Mouse (Mus musculus): ENCODE measurements at regions not wholly inside any gene's neighbourhood (a gene's known extent, or its start where the extent isn't known, plus 50 kb on each side); places are given as distances from the start of the nearest gene placed in this dataset.

DNA sequence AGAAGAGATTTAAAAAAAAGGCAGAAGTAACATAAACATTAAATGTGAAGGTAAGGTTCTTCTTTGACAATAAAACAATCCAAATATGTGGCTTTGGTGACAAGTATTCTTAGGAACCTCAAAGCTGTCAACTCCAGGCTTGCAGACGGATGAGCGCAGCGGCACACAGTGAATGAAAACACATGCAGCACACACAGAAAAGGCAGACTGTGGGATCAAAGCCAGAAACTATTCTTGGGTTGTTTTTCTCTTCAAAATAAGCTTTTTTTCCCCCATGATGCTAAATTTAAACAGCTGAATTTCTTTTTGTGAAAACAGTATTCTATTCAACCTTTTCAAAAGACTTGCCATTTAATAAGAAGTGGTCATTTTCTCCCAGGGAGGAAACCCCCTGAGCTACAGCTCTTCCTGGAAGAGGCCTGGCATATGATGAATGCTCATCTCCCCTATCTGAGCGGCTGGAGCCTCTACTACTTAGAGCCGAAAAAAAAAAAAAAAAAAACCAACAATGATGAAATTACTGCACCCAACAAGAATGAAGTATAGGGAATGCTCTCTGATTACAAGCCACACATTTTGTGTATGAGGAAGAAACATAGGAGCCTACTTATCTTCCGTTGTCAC is 648.9 kb upstream of the Tbl1xr1 start:
- H3K36me3 ChIP-seq (ENCODE audit: insufficient read depth): no peaks in the 10 kb centered on the region
- ATAC-seq (ENCODE audit: insufficient read depth) (no peak), DNase-seq (peak; percentile 70)
- no peak overlapping the region for H3K9ac ChIP-seq
- no peak overlapping the region for H3K27ac ChIP-seq (ENCODE audit: low read depth)
- H3K9me3 ChIP-seq (ENCODE audit: low read depth, low read length): no peaks in the 10 kb centered on the region
- no peaks in the 10 kb centered on the region; the same call in 1 of the 2 replicates for H3K4me1 ChIP-seq (ENCODE audit: insufficient read depth)
- no peak for TF ChIP-seq CTCF (IDR thresholded peaks at IDR 0.05; ENCODE audit: low read depth)
- 44% methylated on average over 6 of the region's 6 CpGs for WGBS
- no peak overlapping the region for H3K4me2 ChIP-seq
- H3K27me3 ChIP-seq (ENCODE audit: insufficient read depth, low read length): no peaks in the 10 kb centered on the region
- H3K4me3 ChIP-seq (ENCODE audit: low read depth, low read length): no peak overlapping the region

DNA sequence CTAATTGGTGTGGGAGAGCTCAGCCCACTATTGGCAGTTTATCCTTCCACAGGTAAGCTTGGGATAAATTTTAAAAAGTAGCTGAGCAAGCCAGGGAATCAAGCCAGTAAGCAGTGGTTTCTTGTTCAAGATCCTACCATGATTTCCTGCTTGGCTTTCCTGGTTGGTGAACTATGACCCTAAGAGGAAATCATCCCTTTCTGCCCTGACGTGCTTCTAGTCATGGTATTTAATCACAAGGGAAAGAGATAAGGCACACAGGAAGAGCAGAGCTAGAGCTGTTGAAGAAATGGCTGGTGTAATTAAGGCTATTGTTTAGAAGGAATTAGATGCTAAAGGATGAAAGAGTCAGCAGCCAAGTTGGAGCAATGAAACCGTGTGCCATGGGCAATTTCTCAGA is 648.3 kb upstream of the Tbl1xr1 start:
- DNase-seq: peak; percentile 30
- WGBS: 29% methylated on average over 2 of the region's 2 CpGs

DNA sequence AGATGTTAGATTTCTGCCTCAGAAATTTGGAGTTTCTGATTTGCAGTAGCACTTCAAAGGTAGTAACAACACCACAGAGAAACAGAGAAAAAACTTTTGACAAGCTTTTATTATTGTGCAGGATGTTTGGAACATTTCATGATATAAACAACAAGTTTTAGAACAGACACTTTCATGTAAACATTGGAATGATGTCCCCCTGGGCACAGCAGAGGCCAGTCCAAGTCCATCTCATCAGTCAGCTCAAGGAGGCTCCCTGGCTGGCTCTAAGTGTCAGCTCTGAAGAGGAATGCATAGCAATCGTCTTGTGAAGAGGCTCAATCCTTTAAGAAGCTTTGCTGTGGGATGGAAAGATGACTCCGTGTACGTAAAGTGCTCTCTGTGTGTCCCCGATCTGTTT is 612.2 kb upstream of the Tbl1xr1 start:
- WGBS: 36% methylated on average over 4 of the region's 4 CpGs
- H3K9me3 ChIP-seq (ENCODE audit: low read depth, low read length): no peaks in the 10 kb centered on the region
- H3K4me2 ChIP-seq: no peak overlapping the region
- H3K9ac ChIP-seq: no peak overlapping the region
- no peaks in the 10 kb centered on the region for H3K36me3 ChIP-seq (ENCODE audit: insufficient read depth)
- ATAC-seq (ENCODE audit: insufficient read depth) (peak; percentile 90), DNase-seq (peak; percentile 68)
- TF ChIP-seq CTCF (IDR thresholded peaks at IDR 0.05; ENCODE audit: low read depth): no peak
- H3K27me3 ChIP-seq (ENCODE audit: insufficient read depth, low read length): no peaks in the 10 kb centered on the region
- no peak overlapping the region for H3K27ac ChIP-seq (ENCODE audit: low read depth)
- 0 out of 2 replicates have a peak, but pooled peaks cover 5% of the 10 kb centered on the region for H3K4me1 ChIP-seq (ENCODE audit: insufficient read depth)
- no peak overlapping the region for H3K4me3 ChIP-seq (ENCODE audit: low read depth, low read length)

More for the DNA sequence above, 648.3 kb upstream of the Tbl1xr1 start:
- no peak overlapping the region for H3K4me3 ChIP-seq (ENCODE audit: low read depth, low read length)
- H3K27me3 ChIP-seq (ENCODE audit: insufficient read depth, low read length): no peaks in the 10 kb centered on the region
- no peak overlapping the region for H3K9ac ChIP-seq
- H3K9me3 ChIP-seq (ENCODE audit: low read depth, low read length): no peaks in the 10 kb centered on the region
- TF ChIP-seq CTCF (IDR thresholded peaks at IDR 0.05; ENCODE audit: low read depth): no peak
- no peaks in the 10 kb centered on the region; the same call in 1 of the 2 replicates for H3K4me1 ChIP-seq (ENCODE audit: insufficient read depth)
- no peak overlapping the region for H3K27ac ChIP-seq (ENCODE audit: low read depth)
- no peaks in the 10 kb centered on the region for H3K36me3 ChIP-seq (ENCODE audit: insufficient read depth)
- 0 out of 2 replicates have a peak, but pooled peaks have one; percentile 41 for ATAC-seq (ENCODE audit: insufficient read depth)
- H3K4me2 ChIP-seq: no peak overlapping the region

DNA sequence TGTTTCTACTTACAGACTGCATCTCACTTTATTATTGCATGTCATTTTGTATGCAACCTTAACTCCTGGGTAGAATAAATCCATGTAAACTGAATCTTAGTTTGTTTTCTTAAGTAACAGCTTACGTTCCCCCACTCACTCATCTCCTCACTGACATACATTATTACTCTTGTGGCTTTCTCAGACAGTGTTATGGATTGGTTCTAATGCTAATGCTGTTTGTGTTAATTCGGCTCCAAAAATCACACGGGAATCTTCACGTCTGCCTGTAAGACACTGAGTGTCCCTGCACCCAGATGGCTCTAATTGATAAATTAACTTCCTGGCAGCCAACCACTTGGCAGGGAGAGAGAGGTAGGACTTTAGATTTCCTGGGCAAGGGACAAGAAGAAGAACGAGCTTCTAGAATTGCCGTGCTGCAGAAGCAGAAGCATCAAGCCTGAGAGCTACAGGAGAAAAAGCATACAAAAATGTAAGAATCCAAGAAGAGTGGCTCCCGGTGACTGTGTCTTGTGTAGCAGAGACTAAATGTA is 610.3 kb upstream of the Tbl1xr1 start:
- no peak for TF ChIP-seq CTCF (IDR thresholded peaks at IDR 0.05; ENCODE audit: low read depth)
- H3K9ac ChIP-seq: no peak overlapping the region
- no peaks in the 10 kb centered on the region for H3K9me3 ChIP-seq (ENCODE audit: low read depth, low read length)
- H3K4me2 ChIP-seq: no peak overlapping the region
- no peak overlapping the region for H3K4me3 ChIP-seq (ENCODE audit: low read depth, low read length)
- DNase-seq (peak; percentile 20), ATAC-seq (ENCODE audit: insufficient read depth) (no peak)
- H3K36me3 ChIP-seq (ENCODE audit: insufficient read depth): no peaks in the 10 kb centered on the region
- no peak overlapping the region for H3K27ac ChIP-seq (ENCODE audit: low read depth)
- 0 out of 2 replicates have a peak, but pooled peaks cover 5% of the 10 kb centered on the region for H3K4me1 ChIP-seq (ENCODE audit: insufficient read depth)
- H3K27me3 ChIP-seq (ENCODE audit: insufficient read depth, low read length): no peaks in the 10 kb centered on the region
- WGBS: 27% methylated on average over 7 of the region's 7 CpGs

DNA sequence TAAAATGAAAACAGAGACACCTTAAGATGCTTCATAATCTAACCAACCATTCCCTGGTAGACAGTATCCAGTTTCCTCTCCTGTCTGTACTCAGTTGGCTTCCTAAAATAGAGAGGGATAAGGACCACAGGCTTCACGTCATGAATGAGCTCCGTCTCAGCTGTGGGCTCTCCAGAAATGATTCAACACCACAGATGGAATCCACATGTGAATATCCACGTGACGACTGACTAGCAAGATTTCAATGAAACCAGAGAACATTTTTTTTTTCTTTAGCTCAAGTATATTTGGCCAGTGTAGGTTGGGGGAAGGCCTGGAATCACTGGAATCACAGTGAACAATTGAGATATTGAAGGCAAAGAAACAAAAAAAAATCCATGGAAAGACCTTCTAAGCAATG is 599.1 kb upstream of the Tbl1xr1 start:
- H3K4me2 ChIP-seq: no peak overlapping the region
- no peak overlapping the region for H3K27ac ChIP-seq (ENCODE audit: low read depth)
- WGBS: 52% methylated on average over 4 of the region's 4 CpGs
- ATAC-seq (ENCODE audit: insufficient read depth): no peak
- no peak overlapping the region for H3K9ac ChIP-seq
- DNase-seq: no peak
- H3K4me3 ChIP-seq (ENCODE audit: low read depth, low read length): no peak overlapping the region
- H3K27me3 ChIP-seq (ENCODE audit: insufficient read depth, low read length): no peaks in the 10 kb centered on the region
- TF ChIP-seq CTCF (IDR thresholded peaks at IDR 0.05; ENCODE audit: low read depth): no peak
- H3K36me3 ChIP-seq (ENCODE audit: insufficient read depth): no peaks in the 10 kb centered on the region
- peaks cover 7% of the 10 kb centered on the region; the same call in 1 of the 2 replicates for H3K4me1 ChIP-seq (ENCODE audit: insufficient read depth)
- no peaks in the 10 kb centered on the region for H3K9me3 ChIP-seq (ENCODE audit: low read depth, low read length)

DNA sequence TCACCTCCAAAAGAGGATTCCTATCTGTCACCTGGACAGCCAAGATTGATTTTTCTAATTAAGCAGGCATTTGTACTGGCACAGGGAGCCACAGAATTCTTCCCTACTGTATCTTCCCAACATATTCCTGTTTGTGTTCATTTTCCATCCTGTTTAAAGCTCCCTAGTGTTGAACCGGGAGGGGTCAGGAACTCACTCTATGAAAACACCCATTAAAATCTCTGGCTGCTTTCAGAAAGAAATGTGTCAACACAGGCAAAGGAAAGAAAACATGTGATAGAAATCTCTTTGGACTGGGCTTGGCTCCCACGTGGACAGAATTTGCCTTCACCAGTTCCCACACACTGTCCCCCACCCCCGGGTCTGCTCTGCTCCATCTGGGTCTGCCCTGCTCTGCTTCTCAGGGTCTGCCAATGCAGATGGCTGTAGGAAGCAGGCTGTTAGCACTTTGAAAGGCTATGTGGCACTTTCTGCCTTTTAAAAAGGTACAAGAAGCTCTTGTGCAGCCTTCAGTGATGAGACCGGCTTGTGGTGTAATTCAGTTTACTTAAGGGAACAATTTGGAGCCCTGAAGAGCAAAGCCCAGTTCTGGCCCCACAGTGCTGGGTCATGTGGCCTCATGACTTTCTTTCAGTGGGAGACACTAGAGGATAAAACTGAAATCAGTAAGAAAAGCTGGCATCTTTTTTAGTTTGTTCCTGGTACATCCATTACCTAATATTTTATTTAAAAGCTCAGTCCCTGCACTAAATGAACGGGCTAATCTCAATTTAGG is 597.2 kb upstream of the Tbl1xr1 start:
- TF ChIP-seq CTCF (IDR thresholded peaks at IDR 0.05; ENCODE audit: low read depth): no peak
- DNase-seq: peak; percentile 56
- Histone ChIP-seq H3K27me3 (ENCODE audit: insufficient read depth, low read length) (no peaks in the 10 kb centered on the region), H3K4me1 (ENCODE audit: insufficient read depth) (peaks cover 7% of the 10 kb centered on the region; the same call in 1 of the 2 replicates), H3K4me2 (no peak overlapping the region), H3K36me3 (ENCODE audit: insufficient read depth) (no peaks in the 10 kb centered on the region), H3K27ac (ENCODE audit: low read depth) (peak overlapping the region; percentile 50; the same call in 1 of the 2 replicates), H3K9me3 (ENCODE audit: low read depth, low read length) (no peaks in the 10 kb centered on the region), H3K4me3 (ENCODE audit: low read depth, low read length) (no peak overlapping the region), H3K9ac (no peak overlapping the region)
- peak; percentile 79; the same call in 1 of the 2 replicates for ATAC-seq (ENCODE audit: insufficient read depth)
- 13% methylated on average over 5 of the region's 5 CpGs for WGBS

DNA sequence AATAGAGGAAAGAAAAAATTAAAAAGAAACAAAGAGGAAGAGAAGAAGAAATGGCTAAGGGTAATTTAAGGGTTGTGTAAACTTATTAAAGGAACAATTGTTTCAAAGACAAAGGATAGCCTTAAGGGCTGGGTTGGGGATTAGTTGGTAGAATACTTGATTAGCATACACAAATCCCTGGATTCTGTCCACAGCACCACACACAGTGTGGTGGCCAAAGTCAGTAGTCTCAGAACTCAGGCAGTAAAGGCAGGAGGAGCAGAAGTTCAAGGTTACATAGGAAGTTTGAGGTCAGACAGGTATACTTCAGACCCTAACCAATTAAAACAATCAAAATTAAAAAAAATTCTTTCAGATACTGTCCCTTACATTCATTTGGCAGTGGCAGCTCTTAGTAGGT is 596.6 kb upstream of the Tbl1xr1 start:
- no peak for TF ChIP-seq CTCF (IDR thresholded peaks at IDR 0.05; ENCODE audit: low read depth)
- Histone ChIP-seq H3K36me3 (ENCODE audit: insufficient read depth) (no peaks in the 10 kb centered on the region), H3K27me3 (ENCODE audit: insufficient read depth, low read length) (no peaks in the 10 kb centered on the region), H3K9ac (no peak overlapping the region), H3K9me3 (ENCODE audit: low read depth, low read length) (no peaks in the 10 kb centered on the region), H3K4me2 (no peak overlapping the region), H3K4me1 (ENCODE audit: insufficient read depth) (peaks cover 7% of the 10 kb centered on the region; the same call in 1 of the 2 replicates), H3K4me3 (ENCODE audit: low read depth, low read length) (no peak overlapping the region), H3K27ac (ENCODE audit: low read depth) (0 out of 2 replicates have a peak overlapping the region, but pooled peaks have one; percentile 50)
- no peak for ATAC-seq (ENCODE audit: insufficient read depth)
- no peak for DNase-seq
